Mouse (Mus musculus) embryonic fibroblast, embryonic 13.5 days (primary cell): ENCODE measurements around the gene Nhsl2.

ENCODE experiments used
- CTCF ChIP-seq: IDR thresholded peaks from 2 replicates; pipeline ENCODE4 v1.5.1; 2011; ENCODE audit warnings: mild to moderate bottlenecking, control low read depth, low read length, moderate library complexity, borderline replicate concordance; ENCODE audit not compliant: insufficient read depth
- POLR2A ChIP-seq: IDR thresholded peaks from 2 replicates; pipeline ENCODE4 v1.6.1; 2011; ENCODE audit warnings: low read depth, mild to moderate bottlenecking, control low read depth, low read length, moderate library complexity

GRCm38 (mm10) chrX:102035671-102036070 lies 186.5 kb downstream of the Nhsl2 start:
- TF ChIP-seq CTCF, result no peak
- TF ChIP-seq POLR2A, result no peak
